In genomic region chr2:132643161-132643560, GRCm38 (mm10) we compare ENCODE assay signal across 13 mouse cellular contexts. TPM values are rescaled to one million over a fixed set of nuclear protein-coding genes. Genes with fewer than 3 reads are reported as not detected.
A peak's percentile ranks its signal among the peaks of the same experiment; 100 is the strongest.
DNase-seq lines count a peak whose midpoint lies in the region; ATAC-seq and TF ChIP-seq lines count a peak whose summit lies in the region.
"Had no signal": no experiment of that assay in that cellular context is flagged by ENCODE, and none has a peak within 500 bp of the region (broad histone marks: within the 10 kb centered on the region; RNA-seq: fewer than 3 reads in every experiment).

No protein-coding gene starts in this region.

- H3K4me3 ChIP-seq in liver, postnatal 0 days (ENCODE audit: low read depth, low read length): no peak overlapping the region
- no peak overlapping the region for H3K4me3 ChIP-seq in liver, embryonic 12.5 days
- H3K4me3 ChIP-seq in midbrain, embryonic 14.5 days (replicated peaks; ENCODE audit: low read depth, low read length): no peak overlapping the region
- H3K4me3 ChIP-seq in kidney, embryonic 15.5 days (replicated peaks): no peak overlapping the region
- H3K4me3 ChIP-seq: embryonic facial prominence, embryonic 10.5 days had no signal

- H3K27ac ChIP-seq in liver, postnatal 0 days (ENCODE audit: low read depth): no peak overlapping the region
- no peak overlapping the region for H3K27ac ChIP-seq in liver, embryonic 12.5 days
- no peak overlapping the region for H3K27ac ChIP-seq in midbrain, embryonic 14.5 days (replicated peaks; ENCODE audit: low read depth, low read length)
- H3K27ac ChIP-seq in kidney, embryonic 15.5 days: no peak overlapping the region
- H3K27ac ChIP-seq: embryonic facial prominence, embryonic 10.5 days had no signal

- H3K4me1 ChIP-seq in liver, postnatal 0 days (ENCODE audit: insufficient read depth): peaks cover 8% of the 10 kb centered on the region; the same call in 1 of the 2 replicates
- no peaks in the 10 kb centered on the region for H3K4me1 ChIP-seq in liver, embryonic 12.5 days
- no peaks in the 10 kb centered on the region for H3K4me1 ChIP-seq in midbrain, embryonic 14.5 days (ENCODE audit: control insufficient read depth, insufficient read depth, low read length)
- H3K4me1 ChIP-seq in kidney, embryonic 15.5 days: peaks cover 14% of the 10 kb centered on the region

- TF ChIP-seq CTCF in liver, postnatal 0 days (IDR thresholded peaks at IDR 0.05; ENCODE audit: low read depth): no peak

- no peak for DNase-seq in liver, postnatal 0 days
- peak; percentile 85 for DNase-seq in naive thymus-derived CD4-positive, alpha-beta T cell, adult 2 months (ENCODE audit: low read depth)
- peak; percentile 30 for DNase-seq in thymus, postnatal 14 days
- DNase-seq in gastrocnemius, postnatal 4 days (ENCODE audit: low spot score in 2 of 2): no peak
- DNase-seq in midbrain, embryonic 14.5 days: no peak
- DNase-seq: cerebellum, adult 8-10 months; gastrocnemius, postnatal 25 days; kidney, adult 18-20 months; lung, embryonic 14.5 days had no signal

- H3K9me3 ChIP-seq in liver, postnatal 0 days (ENCODE audit: low read length): no peaks in the 10 kb centered on the region
- no peaks in the 10 kb centered on the region for H3K9me3 ChIP-seq in liver, embryonic 12.5 days (replicated peaks)
- H3K9me3 ChIP-seq in midbrain, embryonic 14.5 days (ENCODE audit: control insufficient read depth, low read length): no peaks in the 10 kb centered on the region
- H3K9me3 ChIP-seq in kidney, embryonic 15.5 days (replicated peaks): no peaks in the 10 kb centered on the region
- H3K9me3 ChIP-seq: embryonic facial prominence, embryonic 10.5 days had no signal

- ATAC-seq in liver, postnatal 0 days: no peak
- ATAC-seq in liver, embryonic 12.5 days: no peak
- ATAC-seq in hematopoietic stem cell, adult 5-6 weeks (replicated peaks in 1 of 2; ENCODE audit: insufficient read depth in 1 of 2, low FRiP score in 2 of 2, low TSS enrichment in 1 of 2, low read depth in 1 of 2, poor library complexity in 2 of 2, severe bottlenecking in 2 of 2): peak; percentile 88 to 91
- no peak for ATAC-seq in midbrain, embryonic 14.5 days (ENCODE audit: low FRiP score, low TSS enrichment)
- no peak for ATAC-seq in kidney, embryonic 15.5 days (replicated peaks; ENCODE audit: low FRiP score)

- H3K9ac ChIP-seq in liver, postnatal 0 days (replicated peaks): no peak overlapping the region
- H3K9ac ChIP-seq in liver, embryonic 12.5 days: no peak overlapping the region
- no peak overlapping the region for H3K9ac ChIP-seq in midbrain, embryonic 14.5 days (replicated peaks; ENCODE audit: low read length)
- H3K9ac ChIP-seq in kidney, embryonic 15.5 days: no peak overlapping the region
- H3K9ac ChIP-seq: lung, embryonic 14.5 days had no signal

- H3K27me3 ChIP-seq in liver, postnatal 0 days (ENCODE audit: insufficient read depth, low read length): no peaks in the 10 kb centered on the region
- H3K27me3 ChIP-seq in liver, embryonic 12.5 days (replicated peaks): no peaks in the 10 kb centered on the region
- H3K27me3 ChIP-seq in midbrain, embryonic 14.5 days (ENCODE audit: control insufficient read depth, insufficient read depth, low read length): no peaks in the 10 kb centered on the region
- no peaks in the 10 kb centered on the region for H3K27me3 ChIP-seq in kidney, embryonic 15.5 days

- peak overlapping the region; percentile 39 for H3K4me2 ChIP-seq in liver, postnatal 0 days (ENCODE audit: low read depth, low read length)
- no peak overlapping the region for H3K4me2 ChIP-seq in liver, embryonic 12.5 days
- H3K4me2 ChIP-seq in midbrain, embryonic 14.5 days (ENCODE audit: low read length): no peak overlapping the region
- H3K4me2 ChIP-seq in kidney, embryonic 15.5 days: no peak overlapping the region
- H3K4me2 ChIP-seq: lung, embryonic 14.5 days had no signal

- no peak for TF ChIP-seq EP300 in liver, postnatal 0 days (IDR thresholded peaks at IDR 0.05; ENCODE audit: low read depth)

- H3K36me3 ChIP-seq in liver, postnatal 0 days (replicated peaks; ENCODE audit: insufficient read depth, low read length): no peaks in the 10 kb centered on the region
- no peaks in the 10 kb centered on the region for H3K36me3 ChIP-seq in liver, embryonic 12.5 days
- H3K36me3 ChIP-seq in midbrain, embryonic 14.5 days (ENCODE audit: control insufficient read depth, insufficient read depth, low read length): no peaks in the 10 kb centered on the region
- no peaks in the 10 kb centered on the region for H3K36me3 ChIP-seq in kidney, embryonic 15.5 days
- H3K36me3 ChIP-seq: embryonic facial prominence, embryonic 10.5 days had no signal

- 36% methylated on average over 4 of the region's 4 CpGs for WGBS in liver, postnatal 0 days (ENCODE audit: insufficient replicate concordance)
- WGBS in liver, embryonic 12.5 days (ENCODE audit: insufficient replicate concordance): 53% methylated on average over 4 of the region's 4 CpGs
- 87% methylated on average over 4 of the region's 4 CpGs for WGBS in midbrain, embryonic 14.5 days
- WGBS in kidney, embryonic 15.5 days: 76% methylated on average over 4 of the region's 4 CpGs

RNA-seq across cellular contexts. Expression of gene Shld1, which starts 43.6 kb away (rescaled TPM):
- 9.5 and 11.1 TPM in 2 replicates for polyA plus RNA-seq in liver, postnatal 0 days (2015; fragmentation: Nextera tagmentation; extraction: Ambion mirVana)
- 9.5 and 11.6 TPM in 2 replicates for polyA plus RNA-seq in liver, embryonic 12.5 days (2016; fragmentation: Nextera tagmentation; extraction: Ambion mirVana)
- 3.7 and 5.8 TPM in 2 replicates for total RNA-seq in hematopoietic stem cell, adult 5-6 weeks (2017)
- total RNA-seq in gastrocnemius, postnatal 4 days (2021): 1 to 10 TPM; 4.4 to 5.6 TPM
- 23.3 and 26.2 TPM in 2 replicates for polyA plus RNA-seq in midbrain, embryonic 14.5 days (2014; fragmentation: Nextera tagmentation; extraction: Ambion mirVana)
- polyA plus RNA-seq in kidney, embryonic 15.5 days (2015; fragmentation: Nextera tagmentation; extraction: Ambion mirVana): 15.2 and 16.2 TPM in 2 replicates

RNA-seq across cellular contexts. Expression of gene Gpcpd1, which starts 55.6 kb away (rescaled TPM):
- polyA plus RNA-seq in liver, postnatal 0 days (2015; fragmentation: Nextera tagmentation; extraction: Ambion mirVana): 65.0 and 65.8 TPM in 2 replicates
- polyA plus RNA-seq in liver, embryonic 12.5 days (2016; fragmentation: Nextera tagmentation; extraction: Ambion mirVana): 50.6 and 56.2 TPM in 2 replicates
- 37.1 and 47.0 TPM in 2 replicates for total RNA-seq in hematopoietic stem cell, adult 5-6 weeks (2017)
- 10 to 100 TPM; 47.9 to 59.3 TPM for total RNA-seq in gastrocnemius, postnatal 4 days (2021)
- polyA plus RNA-seq in midbrain, embryonic 14.5 days (2014; fragmentation: Nextera tagmentation; extraction: Ambion mirVana): 87.5 and 104 TPM in 2 replicates
- polyA plus RNA-seq in kidney, embryonic 15.5 days (2015; fragmentation: Nextera tagmentation; extraction: Ambion mirVana): 33.6 and 34.1 TPM in 2 replicates

Comparison
In these comparisons a context has a peak if more than half of its experiments do, and no peak if none do; other contexts are left out.
1. ATAC-seq: peak in hematopoietic stem cell, adult 5-6 weeks (2 of 2); none in liver, postnatal 0 days (single experiment), liver, embryonic 12.5 days (single experiment), midbrain, embryonic 14.5 days (single experiment) and kidney, embryonic 15.5 days (single experiment).
2. DNase-seq: peak in naive thymus-derived CD4-positive, alpha-beta T cell, adult 2 months (single experiment) and thymus, postnatal 14 days (single experiment); none in liver, postnatal 0 days (single experiment), gastrocnemius, postnatal 4 days (0 of 2) and midbrain, embryonic 14.5 days (single experiment).